Mouse (Mus musculus) hindbrain, embryonic 10.5 days (tissue): Measurements from ENCODE around the gene 4930558C23Rik. TPM values are rescaled to one million over a fixed set of nuclear protein-coding genes. Genes with fewer than 3 reads are reported as not detected.
"Not testable (repeated sequence)": the region's sequence is repeated elsewhere in the genome, so short reads cannot be mapped to it uniquely, and the experiment has no call there.

Experiments
- DNase-seq: peaks from one replicate; pipeline ENCODE4 v3.0.0-alpha.2; 2017; ENCODE audit warnings: low spot score
- H3K27ac ChIP-seq: fragments of 300-500 bp; sonication (generic); 2 replicates; pipeline ENCODE4 v1.5.1; 2016; ENCODE audit warnings: mild to moderate bottlenecking, moderate library complexity
- H3K27me3 ChIP-seq: fragments of 300-500 bp; sonication (generic); 2 replicates; pipeline ENCODE4 v1.6.1; 2016; ENCODE audit warnings: mild to moderate bottlenecking; ENCODE audit not compliant: poor library complexity, insufficient read depth, severe bottlenecking
- H3K36me3 ChIP-seq: fragments of 300-500 bp; sonication (generic); 2 replicates; pipeline ENCODE4 v1.6.1; 2016; ENCODE audit warnings: mild to moderate bottlenecking, moderate library complexity
- H3K4me1 ChIP-seq: fragments of 300-500 bp; sonication (generic); replicated peaks from 2 replicates; pipeline ENCODE4 v1.6.1; 2016; ENCODE audit warnings: mild to moderate bottlenecking
- H3K4me3 ChIP-seq: fragments of 300-500 bp; sonication (generic); 2 replicates; pipeline ENCODE4 v1.5.1; 2016; ENCODE audit warnings: mild to moderate bottlenecking, moderate library complexity
- H3K9me3 ChIP-seq: fragments of 300-500 bp; sonication (generic); 2 replicates; pipeline ENCODE4 v1.6.1; 2016; ENCODE audit warnings: mild to moderate bottlenecking, moderate library complexity
- WGBS: fragments of 180-500 bp; shearing (Covaris S2); methylation state at CpG from one replicate; pipeline ENCODE4 v1.1.7; 2016; 5-methylcytosine and 5-hydroxymethylcytosine counted together
- polyA plus RNA-seq: library from polyadenylated mRNA; unstranded; fragments of >200 nt; fragmentation: Nextera tagmentation; extraction: Ambion mirVana; gene quantifications from 2 replicates; pipeline ENCODE4 v1.2.1, GENCODE M21; 2016

The 4930558C23Rik gene
- polyA plus RNA-seq, 1 experiment from 2014 or later = not detected

DNA sequence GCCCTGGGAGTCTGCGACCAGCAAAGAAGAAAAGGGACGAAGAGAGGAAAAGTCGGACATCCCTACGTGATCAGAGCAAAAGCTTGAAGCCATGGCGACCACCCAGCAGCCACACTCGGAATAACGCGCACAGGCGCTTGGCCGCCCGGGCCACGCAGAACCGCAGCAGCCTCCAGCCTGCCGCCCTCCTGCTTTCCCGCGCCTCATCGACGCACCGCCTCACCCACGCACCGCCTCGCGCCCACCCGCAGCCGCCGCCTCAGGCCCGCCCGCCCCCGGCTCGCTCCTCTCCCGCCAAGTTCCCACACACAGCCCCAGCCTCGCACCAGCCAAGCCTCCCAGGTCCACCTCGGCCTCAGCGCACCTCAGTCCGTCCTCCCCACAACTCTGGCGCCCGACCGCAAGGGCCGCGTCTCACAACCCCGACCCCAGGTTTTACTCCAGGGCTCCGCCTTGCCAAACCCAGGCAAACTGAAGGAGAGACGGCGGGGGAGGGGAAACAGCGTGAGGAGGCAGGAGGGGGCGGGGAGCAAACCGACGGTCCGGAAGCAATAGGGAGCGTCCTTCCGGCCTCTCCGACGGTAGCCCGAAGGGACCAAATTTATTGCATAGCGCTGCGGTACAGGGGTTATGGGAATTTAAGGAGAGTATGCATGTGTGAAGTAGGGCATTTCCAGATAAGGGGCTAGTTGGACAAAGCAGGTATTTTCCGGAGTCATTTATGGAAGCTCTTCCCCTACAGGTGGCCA is 45.8 kb downstream of the 4930558C23Rik start, which contains the start of gene Setdb1:
Setdb1 (minus strand) TSS at position 502 of the 749 bp plus-strand sequence.
- WGBS = under 1% methylated on average over 34 of the region's 57 CpGs
- peak within 1 kb of the TSS; percentile 84 for H3K27ac ChIP-seq
- peaks cover 27% of the 10 kb centered on the region for H3K36me3 ChIP-seq
- H3K4me3 ChIP-seq = peak within 1 kb of the TSS; percentile 64
- not testable (repeated sequence) for H3K9me3 ChIP-seq, H3K27me3 ChIP-seq, H3K4me1 ChIP-seq
- peak; percentile 97 for DNase-seq

GRCm38 (mm10) chr3:95355911-95356544 is 46.6 kb downstream of the 4930558C23Rik start:
- WGBS = 33% methylated on average over 13 of the region's 19 CpGs

DNA sequence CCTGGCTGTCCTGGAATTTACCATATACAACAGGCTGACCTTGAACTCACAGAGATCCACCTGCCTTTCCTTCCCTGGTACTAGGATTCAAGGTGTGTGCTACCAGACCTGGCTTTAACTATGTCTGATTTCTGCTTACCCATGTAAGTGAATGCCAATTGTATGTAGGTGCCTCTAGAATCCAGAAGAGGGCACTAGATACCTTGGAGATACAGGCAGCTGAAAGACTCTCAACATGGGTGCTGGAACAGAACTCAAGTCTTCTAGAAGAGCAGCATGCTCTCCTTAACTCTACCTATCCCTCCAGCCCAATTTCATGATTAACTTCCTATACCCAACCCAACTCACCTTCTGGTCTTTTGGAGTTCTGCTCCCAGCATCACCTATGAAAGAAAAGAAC is 53.1 kb downstream of the 4930558C23Rik start:
- no peak for DNase-seq
- Histone ChIP-seq H3K4me3 (no peak overlapping the region), H3K4me1 (no peaks in the 10 kb centered on the region), H3K27ac (no peak overlapping the region), H3K27me3 (no peaks in the 10 kb centered on the region), H3K9me3 (peaks cover 4% of the 10 kb centered on the region; the same call in 1 of the 2 replicates), H3K36me3 (peaks cover 96% of the 10 kb centered on the region)

More at GRCm38 (mm10) chr3:95355911-95356544, 46.6 kb downstream of the 4930558C23Rik start:
- not testable (repeated sequence) for H3K27ac ChIP-seq, H3K27me3 ChIP-seq, DNase-seq, H3K9me3 ChIP-seq, H3K4me1 ChIP-seq
- Histone ChIP-seq H3K36me3 (peaks cover 35% of the 10 kb centered on the region), H3K4me3 (peak overlapping the region; percentile 64)

GRCm38 (mm10) chr3:95348343-95348742 is 54.3 kb downstream of the 4930558C23Rik start:
- H3K36me3 ChIP-seq = peaks cover 97% of the 10 kb centered on the region
- not testable (repeated sequence) for H3K4me1 ChIP-seq, DNase-seq, H3K4me3 ChIP-seq, H3K27ac ChIP-seq, H3K27me3 ChIP-seq, H3K9me3 ChIP-seq
- WGBS = 98% methylated on average over 5 of the region's 5 CpGs

- WGBS = 94% methylated on average over 7 of the region's 7 CpGs
- Histone ChIP-seq H3K27me3 (no peaks in the 10 kb centered on the region), H3K27ac (no peak overlapping the region), H3K9me3 (peaks cover 4% of the 10 kb centered on the region; the same call in 1 of the 2 replicates), H3K4me3 (no peak overlapping the region), H3K36me3 (peaks cover 97% of the 10 kb centered on the region), H3K4me1 (no peaks in the 10 kb centered on the region)
- no peak for DNase-seq
Measured at GRCm38 (mm10) chr3:95346454-95346853, 56.2 kb downstream of the 4930558C23Rik start.

- H3K9me3 ChIP-seq, H3K4me1 ChIP-seq, H3K27me3 ChIP-seq, H3K27ac ChIP-seq, DNase-seq, H3K4me3 ChIP-seq: not testable (repeated sequence)
- H3K36me3 ChIP-seq = peaks cover 97% of the 10 kb centered on the region
- 93% methylated on average over 9 of the region's 9 CpGs for WGBS
Measured at GRCm38 (mm10) chr3:95343356-95344000, 59.2 kb downstream of the 4930558C23Rik start.

GRCm38 (mm10) chr3:95338251-95338650 is 64.4 kb downstream of the 4930558C23Rik start:
- H3K27ac ChIP-seq = no peak overlapping the region
- DNase-seq = no peak
- H3K27me3 ChIP-seq = no peaks in the 10 kb centered on the region
- no peak overlapping the region for H3K4me3 ChIP-seq
- 95% methylated on average over 4 of the region's 4 CpGs for WGBS
- no peaks in the 10 kb centered on the region for H3K4me1 ChIP-seq
- H3K36me3 ChIP-seq = peaks cover 100% of the 10 kb centered on the region
- no peaks in the 10 kb centered on the region for H3K9me3 ChIP-seq

DNA sequence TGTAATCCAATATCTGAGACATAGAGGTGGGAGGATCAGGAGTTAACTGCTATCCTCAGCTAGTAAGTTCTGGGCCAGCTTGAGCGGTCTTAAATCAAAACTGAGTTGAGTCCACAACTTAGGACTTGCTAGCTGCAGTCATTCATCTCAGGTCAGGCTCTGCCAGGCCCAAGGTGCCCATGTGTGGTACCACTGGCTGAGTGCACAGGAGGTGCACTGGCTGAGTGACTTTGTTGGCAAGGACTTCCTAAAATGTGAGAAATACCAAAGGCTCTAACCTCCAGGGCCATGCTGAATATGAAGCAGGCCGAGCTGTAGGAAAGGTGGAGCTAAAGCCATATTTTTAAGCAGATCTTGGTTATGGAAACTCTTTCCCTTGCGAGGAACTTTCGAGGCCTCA is 65.3 kb downstream of the 4930558C23Rik start:
- 96% methylated on average over 4 of the region's 4 CpGs for WGBS

More for the DNA sequence above, 65.3 kb downstream of the 4930558C23Rik start:
- DNase-seq = no peak
- H3K4me3 ChIP-seq = no peak overlapping the region
- H3K27me3 ChIP-seq = no peaks in the 10 kb centered on the region
- peaks cover 100% of the 10 kb centered on the region for H3K36me3 ChIP-seq
- H3K4me1 ChIP-seq = no peaks in the 10 kb centered on the region
- H3K27ac ChIP-seq = no peak overlapping the region
- no peaks in the 10 kb centered on the region for H3K9me3 ChIP-seq

Other genes with a start within 250 kb of the 4930558C23Rik start
- 9.9 and 24.3 TPM in 2 replicates for gene Sema6c, start 242.4 kb downstream of the 4930558C23Rik start, polyA plus RNA-seq
- 7.9 and 12.2 TPM in 2 replicates for gene Gabpb2, start 184.9 kb downstream of the 4930558C23Rik start, polyA plus RNA-seq
- gene Cdc42se1, start 174.1 kb downstream of the 4930558C23Rik start, polyA plus RNA-seq = 99.6 and 111 TPM in 2 replicates
- gene Mllt11, start 170.7 kb downstream of the 4930558C23Rik start, polyA plus RNA-seq = 45.8 and 95.9 TPM in 2 replicates
- 0.17 and 0.22 TPM in 2 replicates for gene Gm128, start 161.2 kb downstream of the 4930558C23Rik start, polyA plus RNA-seq
- 0.60 and 0.63 TPM in 2 replicates for gene Bnipl, start 151.6 kb downstream of the 4930558C23Rik start, polyA plus RNA-seq
- gene Mindy1, start 121.5 kb downstream of the 4930558C23Rik start, polyA plus RNA-seq = 33.9 and 44.1 TPM in 2 replicates
- gene Prune1, start 120.8 kb downstream of the 4930558C23Rik start, polyA plus RNA-seq = 28.2 and 28.6 TPM in 2 replicates
- 2.0 and 2.1 TPM in 2 replicates for gene Anxa9, start 95.7 kb downstream of the 4930558C23Rik start, polyA plus RNA-seq
- gene Cers2, start 88.0 kb downstream of the 4930558C23Rik start, polyA plus RNA-seq = 116 and 123 TPM in 2 replicates
- gene Setdb1, start 45.6 kb downstream of the 4930558C23Rik start, polyA plus RNA-seq = 51.7 and 54.4 TPM in 2 replicates
- gene Arnt, start 31.5 kb upstream of the 4930558C23Rik start, polyA plus RNA-seq = 30.6 and 33.5 TPM in 2 replicates
- 3.7 and 5.9 TPM in 2 replicates for gene Ctsk, start 96.4 kb upstream of the 4930558C23Rik start, polyA plus RNA-seq
- 3.9 and 7.6 TPM in 2 replicates for gene Ctss, start 123.9 kb upstream of the 4930558C23Rik start, polyA plus RNA-seq
- not detected in 2 replicates for gene Hormad1, start 156.8 kb upstream of the 4930558C23Rik start, polyA plus RNA-seq
- gene Golph3l, start 186.1 kb upstream of the 4930558C23Rik start, polyA plus RNA-seq = 27.8 and 31.0 TPM in 2 replicates
- 84.8 and 89.9 TPM in 2 replicates for gene Ensa, start 222.2 kb upstream of the 4930558C23Rik start, polyA plus RNA-seq